Mouse (Mus musculus) frontal cortex, adult (tissue): ENCODE data around the gene Ephx3.
A peak's percentile ranks its signal among the peaks of the same experiment; 100 is the strongest.

ENCODE experiments used
- ATAC-seq: cut with Nextera tagmentation; 2 replicates; pipeline ENCODE4 v1.9.2; 2017; ENCODE audit warnings: mild to moderate bottlenecking, moderate library complexity, mixed read lengths; ENCODE audit not compliant: low TSS enrichment

Gene Ephx3

GRCm38 (mm10) chr17:32173166-32173565, 16.2 kb downstream of the Ephx3 start:
- ATAC-seq: no peak

- no peak for ATAC-seq
Observed at GRCm38 (mm10) chr17:32172485-32172884, 16.9 kb downstream of the Ephx3 start.

GRCm38 (mm10) chr17:32169518-32170225, 19.7 kb downstream of the Ephx3 start:
- no peak for ATAC-seq

GRCm38 (mm10) chr17:32166687-32167086, 22.7 kb downstream of the Ephx3 start, which contains the start of gene Notch3:
Gene Notch3, minus strand, starts transcription at chr17:32166852.
- no peak for ATAC-seq

- no peak for ATAC-seq
Observed at GRCm38 (mm10) chr17:32165803-32166595, 23.4 kb downstream of the Ephx3 start.

- no peak for ATAC-seq
Observed at GRCm38 (mm10) chr17:32165266-32165802, 24.0 kb downstream of the Ephx3 start.

GRCm38 (mm10) chr17:32164780-32165179, 24.6 kb downstream of the Ephx3 start:
- ATAC-seq: no peak

- ATAC-seq: no peak
Observed at GRCm38 (mm10) chr17:32163910-32164650, 25.3 kb downstream of the Ephx3 start.

GRCm38 (mm10) chr17:32162112-32162850, 27.1 kb downstream of the Ephx3 start:
- ATAC-seq: peak; percentile 59

- ATAC-seq: no peak
Observed at GRCm38 (mm10) chr17:32160882-32161281, 28.5 kb downstream of the Ephx3 start.

GRCm38 (mm10) chr17:32158841-32159240, 30.5 kb downstream of the Ephx3 start:
- ATAC-seq: no peak

- 0 out of 2 replicates have a peak, but pooled peaks have one; percentile 38 for ATAC-seq
Observed at GRCm38 (mm10) chr17:32146718-32147117, 42.6 kb downstream of the Ephx3 start.

- ATAC-seq: peak; percentile 58
Observed at GRCm38 (mm10) chr17:32142907-32143854, 46.2 kb downstream of the Ephx3 start.

- ATAC-seq: peak; percentile 65
Observed at GRCm38 (mm10) chr17:32142234-32142633, 47.1 kb downstream of the Ephx3 start.
